Mouse (Mus musculus): Measurements from ENCODE around the gene Klc2. TPM values are rescaled to one million over a fixed set of nuclear protein-coding genes. Genes with fewer than 3 reads are reported as not detected.

Gene Klc2
- total and polyA plus RNA-seq, 3 experiments, result 49.0 to 56.7 (median 50.6) TPM

DNA sequence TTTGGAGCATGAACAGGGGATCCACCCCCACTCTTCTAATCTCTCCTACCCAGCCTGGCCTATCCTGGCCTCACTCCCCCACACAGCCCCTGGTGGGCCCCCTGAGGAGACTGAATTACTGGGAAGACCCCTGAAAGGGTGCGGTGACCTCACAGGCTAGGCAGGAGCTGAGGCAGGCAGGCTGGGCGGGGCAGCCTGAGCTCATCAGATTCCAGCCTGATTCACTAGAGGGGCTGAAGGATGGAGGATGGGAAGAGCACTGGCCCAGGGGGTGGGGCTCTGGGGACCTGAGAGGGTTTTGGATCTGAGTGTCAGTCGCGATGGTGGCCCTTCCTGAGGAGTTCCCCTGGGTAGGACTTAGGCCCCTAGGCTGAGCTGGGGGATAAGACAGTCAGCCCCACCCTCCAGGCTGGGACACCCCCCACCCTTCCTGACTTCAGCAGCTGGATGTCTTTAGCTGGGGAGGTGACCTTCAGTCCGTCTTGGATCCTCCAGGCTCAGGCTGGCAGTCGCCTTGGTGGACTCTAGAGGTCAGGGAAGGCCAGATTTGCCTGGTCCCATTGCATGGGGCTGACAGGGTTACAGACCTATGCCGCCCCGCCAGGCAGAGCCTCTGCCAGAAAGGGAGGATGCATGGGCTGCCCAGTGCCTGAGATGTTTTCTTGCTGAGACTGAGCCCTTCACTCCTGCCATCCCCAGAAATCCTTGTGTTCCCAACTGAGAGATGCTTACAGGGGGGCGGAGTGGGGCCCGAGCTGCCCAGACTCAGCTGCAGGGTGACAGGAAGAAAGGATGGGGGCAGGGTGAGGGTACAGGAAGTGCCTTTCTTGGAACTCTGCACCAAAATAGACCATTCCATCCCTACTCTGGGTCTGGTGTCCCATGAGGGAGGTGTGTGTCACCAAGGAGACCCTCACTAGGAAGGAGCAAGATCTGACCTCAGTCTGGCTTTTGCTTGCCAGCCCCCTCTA is 59.3 kb downstream of the Klc2 start:
- 18% methylated on average over 10 of the region's 10 CpGs for WGBS
- H3K27me3 ChIP-seq (ENCODE audit: control insufficient read depth, insufficient read depth, low read length), result no peaks in the 10 kb centered on the region
- TF ChIP-seq POLR2A (IDR thresholded peaks at IDR 0.05; ENCODE audit: insufficient read depth, low read depth, low read length) (peak; percentile 12; the same call in 1 of the 2 replicates), CTCF (IDR thresholded peaks at IDR 0.05) (no peak)
- intact Hi-C loops (cut with DNase I), result no loop called here
- H3K36me3 ChIP-seq (ENCODE audit: control insufficient read depth, insufficient read depth, low read length), result no peaks in the 10 kb centered on the region
- no peak overlapping the region for H3K9ac ChIP-seq (ENCODE audit: low read depth, low read length)
- H3K4me3 ChIP-seq, result no peak overlapping the region
- peaks cover 10% of the 10 kb centered on the region for H3K4me1 ChIP-seq (ENCODE audit: control insufficient read depth, insufficient read depth, low read length)
- peak; percentile 43 for DNase-seq
- peak overlapping the region; percentile 36 for H3K27ac ChIP-seq
- no peaks in the 10 kb centered on the region for H3K79me2 ChIP-seq (replicated peaks; ENCODE audit: control insufficient read depth, insufficient read depth, low read length)

DNA sequence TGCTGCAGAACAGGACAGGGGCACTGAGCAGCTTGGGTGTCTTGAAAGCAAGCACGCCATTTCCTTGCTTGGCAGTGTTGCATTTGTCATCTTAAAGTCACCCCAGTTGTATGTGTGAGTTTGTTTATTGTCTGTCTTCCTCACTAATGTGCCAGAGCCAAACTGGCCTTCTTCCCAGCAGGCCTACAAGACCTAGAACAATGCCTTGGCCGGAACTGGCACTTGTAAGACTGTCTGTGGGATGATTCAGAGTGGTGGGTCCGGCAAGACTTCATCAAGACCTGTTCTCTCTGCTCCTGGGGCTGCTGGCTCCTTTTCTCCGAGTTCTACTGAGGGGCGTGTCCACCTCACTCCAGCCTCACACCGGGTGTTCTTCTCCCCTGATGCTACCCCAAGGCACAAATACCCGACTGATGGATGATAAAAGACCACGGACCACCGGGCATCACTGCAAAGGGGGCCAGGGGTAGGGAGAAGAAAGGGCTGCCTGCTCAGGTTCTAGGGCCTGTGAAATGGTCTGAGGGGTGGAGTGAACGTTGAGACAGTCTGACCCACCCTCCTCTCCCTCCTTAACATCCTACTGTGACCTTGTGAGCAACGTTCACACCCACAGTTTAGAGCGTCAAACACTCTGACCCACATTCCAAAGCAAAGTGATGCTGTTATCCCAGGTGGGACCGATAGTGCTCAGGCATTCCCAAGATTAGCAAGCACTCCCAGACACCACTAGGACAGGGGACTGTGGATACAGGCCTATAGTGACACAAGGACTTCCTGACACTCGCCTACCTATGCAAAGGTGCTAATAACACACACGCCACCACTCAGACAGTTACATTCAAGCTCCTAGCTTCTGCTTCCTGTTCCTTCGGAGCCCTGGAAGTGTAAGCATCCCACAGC is 60.2 kb downstream of the Klc2 start:
- no peak for TF ChIP-seq POLR2A (IDR thresholded peaks at IDR 0.05; ENCODE audit: insufficient read depth, low read depth, low read length)
- no peak for TF ChIP-seq EP300 (IDR thresholded peaks at IDR 0.05; ENCODE audit: insufficient read depth, low read depth, low read length)
- no peak for TF ChIP-seq CTCF (IDR thresholded peaks at IDR 0.05)
- peak overlapping the region; percentile 36 for H3K27ac ChIP-seq

More for the DNA sequence above, 60.2 kb downstream of the Klc2 start:
- H3K4me3 ChIP-seq, result no peak overlapping the region
- H3K9ac ChIP-seq (ENCODE audit: low read depth, low read length), result no peak overlapping the region
- no peaks in the 10 kb centered on the region for H3K79me2 ChIP-seq (replicated peaks; ENCODE audit: control insufficient read depth, insufficient read depth, low read length)
- no peaks in the 10 kb centered on the region for H3K36me3 ChIP-seq (ENCODE audit: control insufficient read depth, insufficient read depth, low read length)
- DNase-seq, result no peak
- peaks cover 10% of the 10 kb centered on the region for H3K4me1 ChIP-seq (ENCODE audit: control insufficient read depth, insufficient read depth, low read length)
- WGBS, result 39% methylated on average over 16 of the region's 16 CpGs
- intact Hi-C loops (cut with DNase I), result no loop called here
- no peaks in the 10 kb centered on the region for H3K27me3 ChIP-seq (ENCODE audit: control insufficient read depth, insufficient read depth, low read length)

Other genes starting within 250 kb of the Klc2 start
- under 1 TPM; 0.39 TPM for gene Actn3, start 240.7 kb downstream of the Klc2 start, total RNA-seq (2021)
- 0.57 and 0.76 TPM in 2 replicates for gene Actn3, start 240.7 kb downstream of the Klc2 start, polyA plus RNA-seq (2012; rRNA removed)
- 1 to 10 TPM; 2.3 to 3.0 TPM for gene Zdhhc24, start 239.9 kb downstream of the Klc2 start, total RNA-seq (2021)
- gene Zdhhc24, start 239.9 kb downstream of the Klc2 start, polyA plus RNA-seq (2012; rRNA removed), result 7.8 and 7.9 TPM in 2 replicates
- 1 to 10 TPM; 3.5 to 4.5 TPM for gene Bbs1, start 211.9 kb downstream of the Klc2 start, total RNA-seq (2021)
- 2.3 and 3.9 TPM in 2 replicates for gene Bbs1, start 211.9 kb downstream of the Klc2 start, polyA plus RNA-seq (2012; rRNA removed)
- gene Dpp3, start 190.3 kb downstream of the Klc2 start, total RNA-seq (2021), result 10 to 100 TPM; 12.7 to 16.3 TPM
- 36.1 and 41.0 TPM in 2 replicates for gene Dpp3, start 190.3 kb downstream of the Klc2 start, polyA plus RNA-seq (2012; rRNA removed)
- 1 to 10 TPM; 2.4 to 2.5 TPM for gene Peli3, start 175.4 kb downstream of the Klc2 start, total RNA-seq (2021)
- gene Peli3, start 175.4 kb downstream of the Klc2 start, polyA plus RNA-seq (2012; rRNA removed), result 1.9 and 2.5 TPM in 2 replicates
- 10 to 100 TPM; 61.0 to 67.4 TPM for gene Mrpl11, start 156.4 kb downstream of the Klc2 start, total RNA-seq (2021)
- gene Mrpl11, start 156.4 kb downstream of the Klc2 start, polyA plus RNA-seq (2012; rRNA removed), result 45.2 and 48.5 TPM in 2 replicates
- not detected for gene Npas4, start 128.2 kb downstream of the Klc2 start, total RNA-seq (2021)
- 0.41 and 0.62 TPM in 2 replicates for gene Npas4, start 128.2 kb downstream of the Klc2 start, polyA plus RNA-seq (2012; rRNA removed)
- gene Slc29a2, start 94.7 kb downstream of the Klc2 start, total RNA-seq (2021), result 10 to 100 TPM; 10.8 to 11.4 TPM
- 35.7 and 42.8 TPM in 2 replicates for gene Slc29a2, start 94.7 kb downstream of the Klc2 start, polyA plus RNA-seq (2012; rRNA removed)
- gene B4gat1, start 79.7 kb downstream of the Klc2 start, total RNA-seq (2021), result 10 to 100 TPM; 43.2 to 43.8 TPM
- 43.2 and 48.8 TPM in 2 replicates for gene B4gat1, start 79.7 kb downstream of the Klc2 start, polyA plus RNA-seq (2012; rRNA removed)
- 1 to 10 TPM; 1.3 to 2.3 TPM for gene AC124502.3, start 79.7 kb downstream of the Klc2 start, total RNA-seq (2021)
- 0.08 and 0.15 TPM in 2 replicates for gene AC124502.3, start 79.7 kb downstream of the Klc2 start, polyA plus RNA-seq (2012; rRNA removed)
- 10 to 100 TPM; 14.3 to 16.9 TPM for gene Brms1, start 77.2 kb downstream of the Klc2 start, total RNA-seq (2021)
- 17.0 and 18.1 TPM in 2 replicates for gene Brms1, start 77.2 kb downstream of the Klc2 start, polyA plus RNA-seq (2012; rRNA removed)
- gene Rin1, start 68.1 kb downstream of the Klc2 start, total RNA-seq (2021), result 1 to 10 TPM; 1.2 to 1.8 TPM
- gene Rin1, start 68.1 kb downstream of the Klc2 start, polyA plus RNA-seq (2012; rRNA removed), result 2.1 and 3.0 TPM in 2 replicates
- 10 to 100 TPM in 1 of 2 experiments, 1 to 10 TPM in 1; 9.3 to 12.2 TPM for gene Cd248, start 50.5 kb downstream of the Klc2 start, total RNA-seq (2021)
- gene Cd248, start 50.5 kb downstream of the Klc2 start, polyA plus RNA-seq (2012; rRNA removed), result 18.1 and 20.0 TPM in 2 replicates
- 1 to 10 TPM; 2.6 to 2.8 TPM for gene Tmem151a, start 33.0 kb downstream of the Klc2 start, total RNA-seq (2021)
- 1.9 and 3.3 TPM in 2 replicates for gene Tmem151a, start 33.0 kb downstream of the Klc2 start, polyA plus RNA-seq (2012; rRNA removed)
- gene Yif1a, start 30.0 kb downstream of the Klc2 start, total RNA-seq (2021), result 100 to 1,000 TPM in 1 of 2 experiments, 10 to 100 TPM in 1; 90.8 to 108 TPM
- 242 and 247 TPM in 2 replicates for gene Yif1a, start 30.0 kb downstream of the Klc2 start, polyA plus RNA-seq (2012; rRNA removed)
- not detected for gene Cnih2, start 20.0 kb downstream of the Klc2 start, total RNA-seq (2021)
- gene Cnih2, start 20.0 kb downstream of the Klc2 start, polyA plus RNA-seq (2012; rRNA removed), result 0.53 and 0.70 TPM in 2 replicates
- 100 to 1,000 TPM; 173 to 195 TPM for gene Rab1b, start 11.5 kb downstream of the Klc2 start, total RNA-seq (2021)
- gene Rab1b, start 11.5 kb downstream of the Klc2 start, polyA plus RNA-seq (2012; rRNA removed), result 221 and 231 TPM in 2 replicates
- 10 to 100 TPM; 20.8 to 21.6 TPM for gene Pacs1, start 154.6 kb upstream of the Klc2 start, total RNA-seq (2021)
- 25.7 and 28.5 TPM in 2 replicates for gene Pacs1, start 154.6 kb upstream of the Klc2 start, polyA plus RNA-seq (2012; rRNA removed)
- gene Sf3b2, start 176.9 kb upstream of the Klc2 start, total RNA-seq (2021), result 100 to 1,000 TPM; 103 to 121 TPM
- gene Sf3b2, start 176.9 kb upstream of the Klc2 start, polyA plus RNA-seq (2012; rRNA removed), result 83.1 and 94.5 TPM in 2 replicates
- 10 to 100 TPM; 27.2 to 29.9 TPM for gene Gal3st3, start 179.8 kb upstream of the Klc2 start, total RNA-seq (2021)
- 35.5 and 36.1 TPM in 2 replicates for gene Gal3st3, start 179.8 kb upstream of the Klc2 start, polyA plus RNA-seq (2012; rRNA removed)
- not detected for gene Catsper1, start 217.2 kb upstream of the Klc2 start, total RNA-seq (2021)
- gene Catsper1, start 217.2 kb upstream of the Klc2 start, polyA plus RNA-seq (2012; rRNA removed), result 0.16 TPM in 1 of 2 replicates, not detected in the other
- gene Cst6, start 231.0 kb upstream of the Klc2 start, total RNA-seq (2021), result 10 to 100 TPM; 10.9 to 16.8 TPM
- 5.7 and 10.4 TPM in 2 replicates for gene Cst6, start 231.0 kb upstream of the Klc2 start, polyA plus RNA-seq (2012; rRNA removed)
- 10 to 100 TPM; 16.3 to 19.5 TPM for gene Eif1ad, start 248.2 kb upstream of the Klc2 start, total RNA-seq (2021)
- gene Eif1ad, start 248.2 kb upstream of the Klc2 start, polyA plus RNA-seq (2012; rRNA removed), result 18.5 and 28.1 TPM in 2 replicates
- gene Banf1, start 248.6 kb upstream of the Klc2 start, total RNA-seq (2021), result 100 to 1,000 TPM; 113 to 133 TPM
- gene Banf1, start 248.6 kb upstream of the Klc2 start, polyA plus RNA-seq (2012; rRNA removed), result 148 and 173 TPM in 2 replicates